Mouse (Mus musculus) spleen, adult 2 months (tissue): ENCODE measurements around the gene Gpx8. TPM values are rescaled to one million over a fixed set of nuclear protein-coding genes. Genes with fewer than 3 reads are reported as not detected.

Experiments
- DNase-seq, 2 experiments: peaks; one replicate each; pipeline versions ENCODE4 v3.0.0 to v3.0.0-alpha.2; 2012 to 2021; ENCODE audit warnings: low spot score in 2 of 2, low read depth in 1 of 2
- H3K27ac ChIP-seq: fragments of 200-500 bp; 2 replicates; pipeline ENCODE4 v1.5.1; 2012; ENCODE audit warnings: low read length, inconsistent platforms; ENCODE audit not compliant: insufficient read depth
- H3K27me3 ChIP-seq: fragments of 200-500 bp; 2 replicates; pipeline ENCODE4 v1.6.1; 2012; ENCODE audit warnings: mild to moderate bottlenecking, moderate library complexity, low read length, inconsistent platforms; ENCODE audit not compliant: control insufficient read depth, insufficient read depth
- H3K36me3 ChIP-seq: fragments of 200-500 bp; 2 replicates; pipeline ENCODE4 v1.6.1; 2012; ENCODE audit warnings: mild to moderate bottlenecking, low read length, inconsistent platforms; ENCODE audit not compliant: control insufficient read depth, insufficient read depth
- H3K4me1 ChIP-seq: fragments of 200-500 bp; 2 replicates; pipeline ENCODE4 v1.6.1; 2011; ENCODE audit warnings: inconsistent platforms; ENCODE audit not compliant: control insufficient read depth, insufficient read depth, insufficient read length
- H3K4me3 ChIP-seq: fragments of 200-500 bp; 2 replicates; pipeline ENCODE4 v1.5.1; 2011; ENCODE audit warnings: mild to moderate bottlenecking, inconsistent platforms; ENCODE audit not compliant: insufficient read depth, insufficient read length; ENCODE audit errors: extremely low read depth
- CTCF ChIP-seq: fragments of 200-500 bp; IDR thresholded peaks from 2 replicates; pipeline ENCODE4 v1.5.1; 2011; ENCODE audit warnings: mild to moderate bottlenecking, inconsistent platforms; ENCODE audit not compliant: insufficient read depth, insufficient read length, insufficient replicate concordance; ENCODE audit errors: extremely low read depth
- POLR2A ChIP-seq: fragments of 200-500 bp; IDR thresholded peaks from 2 replicates; pipeline ENCODE4 v1.6.1; 2011; ENCODE audit warnings: low read depth, low read length, inconsistent platforms
- whole genome bisulfite sequencing: fragments of 180-500 bp; shearing (Covaris S2); methylation state at CpG from one replicate; pipeline ENCODE4 v1.1.7; 2018; 5-methylcytosine and 5-hydroxymethylcytosine counted together
- polyA plus RNA-seq: library from polyadenylated mRNA; depleted of rRNA; stranded (reverse); fragments of >200 nt; gene quantifications from 2 replicates; pipeline ENCODE4 v1.2.3, GENCODE M21; 2012

Gpx8 gene
- polyA plus RNA-seq, 1 experiment: 0.61 TPM

GRCm38 (mm10) chr13:113079021-113079420 lies 32.8 kb upstream of the Gpx8 start:
- Histone ChIP-seq H3K4me3 (no peak overlapping the region), H3K36me3 (no peaks in the 10 kb centered on the region), H3K4me1 (no peaks in the 10 kb centered on the region), H3K27me3 (no peaks in the 10 kb centered on the region), H3K27ac (no peak overlapping the region)
- no peak for TF ChIP-seq POLR2A
- TF ChIP-seq CTCF: no peak
- DNase-seq: no peak
- WGBS: 84% methylated on average over 9 of the region's 9 CpGs

- no peak for TF ChIP-seq POLR2A
- no peak for TF ChIP-seq CTCF
- Histone ChIP-seq H3K4me3 (no peak overlapping the region), H3K27me3 (no peaks in the 10 kb centered on the region), H3K4me1 (no peaks in the 10 kb centered on the region), H3K27ac (no peak overlapping the region), H3K36me3 (no peaks in the 10 kb centered on the region)
- WGBS: 88% methylated on average over 9 of the region's 9 CpGs
- no peak for DNase-seq
These were observed 18.3 kb upstream of the Gpx8 start for GRCm38 (mm10) chr13:113064542-113064941.

GRCm38 (mm10) chr13:113061746-113062145 lies 15.5 kb upstream of the Gpx8 start:
- no peak for TF ChIP-seq POLR2A
- no peak for TF ChIP-seq CTCF
- no peak overlapping the region for H3K27ac ChIP-seq
- H3K4me1 ChIP-seq: no peaks in the 10 kb centered on the region
- H3K36me3 ChIP-seq: no peaks in the 10 kb centered on the region
- 91% methylated on average over 6 of the region's 6 CpGs for WGBS
- DNase-seq: no peak
- H3K4me3 ChIP-seq: no peak overlapping the region
- no peaks in the 10 kb centered on the region for H3K27me3 ChIP-seq

- Histone ChIP-seq H3K27ac (no peak overlapping the region), H3K4me3 (no peak overlapping the region), H3K4me1 (no peaks in the 10 kb centered on the region; the same call in 1 of the 2 replicates), H3K27me3 (no peaks in the 10 kb centered on the region), H3K36me3 (no peaks in the 10 kb centered on the region)
- DNase-seq: no peak
- 75% methylated on average over 8 of the region's 8 CpGs for WGBS
- no peak for TF ChIP-seq CTCF
- TF ChIP-seq POLR2A: no peak
These were observed 9.6 kb upstream of the Gpx8 start for GRCm38 (mm10) chr13:113055826-113056225.

GRCm38 (mm10) chr13:113054230-113054629 lies 8.0 kb upstream of the Gpx8 start:
- Histone ChIP-seq H3K4me3 (no peak overlapping the region), H3K4me1 (no peaks in the 10 kb centered on the region; the same call in 1 of the 2 replicates), H3K27ac (no peak overlapping the region), H3K36me3 (no peaks in the 10 kb centered on the region), H3K27me3 (no peaks in the 10 kb centered on the region)
- no peak for DNase-seq
- TF ChIP-seq CTCF (no peak), POLR2A (no peak)
- 51% methylated on average over 8 of the region's 8 CpGs for WGBS

- DNase-seq: no peak
- no peak for TF ChIP-seq CTCF
- no peak overlapping the region for H3K4me3 ChIP-seq
- H3K27ac ChIP-seq: no peak overlapping the region
- peaks cover 4% of the 10 kb centered on the region; the same call in 1 of the 2 replicates for H3K27me3 ChIP-seq
- H3K36me3 ChIP-seq: no peaks in the 10 kb centered on the region
- H3K4me1 ChIP-seq: no peaks in the 10 kb centered on the region
- WGBS: 78% methylated on average over 3 of the region's 3 CpGs
These were observed 1.4 kb upstream of the Gpx8 start for GRCm38 (mm10) chr13:113047647-113048046.

- H3K27ac ChIP-seq: no peak overlapping the region
These were observed 808 bp upstream of the Gpx8 start for GRCm38 (mm10) chr13:113047018-113047417.

More at GRCm38 (mm10) chr13:113047018-113047417, 808 bp upstream of the Gpx8 start:
- Histone ChIP-seq H3K4me1 (no peaks in the 10 kb centered on the region), H3K27me3 (peaks cover 4% of the 10 kb centered on the region; the same call in 1 of the 2 replicates), H3K36me3 (no peaks in the 10 kb centered on the region), H3K4me3 (no peak overlapping the region)
- TF ChIP-seq POLR2A (no peak), CTCF (no peak)
- no peak for DNase-seq
